Mouse (Mus musculus): ENCODE data around the gene Atp2b2.

The Atp2b2 gene

GRCm38 (mm10) chr6:113939442-113939841 lies 103.0 kb downstream of the Atp2b2 start:
- DNase-seq = no peak

DNA sequence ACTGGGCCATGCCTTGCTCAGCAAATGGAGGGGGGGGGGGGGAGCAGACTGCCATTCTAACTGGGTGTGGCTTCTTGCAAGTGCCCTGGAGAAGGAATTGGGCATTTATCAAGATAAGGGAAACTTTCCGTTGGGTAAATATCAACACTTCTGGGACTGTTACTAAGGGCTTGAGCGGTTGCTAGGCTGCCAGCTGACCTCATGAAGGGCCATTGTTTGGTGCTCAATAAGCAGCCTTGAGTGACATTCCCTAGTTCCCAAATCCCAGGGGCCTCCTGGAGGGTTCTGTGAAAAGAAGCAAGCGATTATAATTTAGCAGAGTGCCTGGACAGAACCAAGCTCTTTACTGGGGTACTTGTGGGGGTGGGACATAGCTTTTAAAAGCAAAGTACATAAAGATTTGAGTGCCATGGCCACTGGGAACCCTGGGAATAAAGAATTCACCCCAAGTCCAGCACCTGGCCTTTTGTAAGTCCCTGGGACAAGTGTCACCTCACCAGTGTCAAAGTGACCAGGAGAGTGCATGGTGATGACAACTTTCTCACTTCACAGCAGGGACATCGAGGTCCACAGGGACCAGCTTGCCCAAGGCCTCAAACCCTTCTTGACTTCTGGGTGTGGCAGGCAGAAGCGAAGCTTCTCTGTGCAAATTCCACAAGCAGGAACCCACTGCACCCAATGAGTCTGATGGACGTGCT lies 105.5 kb downstream of the Atp2b2 start:
- DNase-seq = no peak

- no peak for DNase-seq
Observed at GRCm38 (mm10) chr6:113936111-113936510, 106.3 kb downstream of the Atp2b2 start.

- DNase-seq = no peak
Observed at GRCm38 (mm10) chr6:113934692-113935091, 107.7 kb downstream of the Atp2b2 start.

DNA sequence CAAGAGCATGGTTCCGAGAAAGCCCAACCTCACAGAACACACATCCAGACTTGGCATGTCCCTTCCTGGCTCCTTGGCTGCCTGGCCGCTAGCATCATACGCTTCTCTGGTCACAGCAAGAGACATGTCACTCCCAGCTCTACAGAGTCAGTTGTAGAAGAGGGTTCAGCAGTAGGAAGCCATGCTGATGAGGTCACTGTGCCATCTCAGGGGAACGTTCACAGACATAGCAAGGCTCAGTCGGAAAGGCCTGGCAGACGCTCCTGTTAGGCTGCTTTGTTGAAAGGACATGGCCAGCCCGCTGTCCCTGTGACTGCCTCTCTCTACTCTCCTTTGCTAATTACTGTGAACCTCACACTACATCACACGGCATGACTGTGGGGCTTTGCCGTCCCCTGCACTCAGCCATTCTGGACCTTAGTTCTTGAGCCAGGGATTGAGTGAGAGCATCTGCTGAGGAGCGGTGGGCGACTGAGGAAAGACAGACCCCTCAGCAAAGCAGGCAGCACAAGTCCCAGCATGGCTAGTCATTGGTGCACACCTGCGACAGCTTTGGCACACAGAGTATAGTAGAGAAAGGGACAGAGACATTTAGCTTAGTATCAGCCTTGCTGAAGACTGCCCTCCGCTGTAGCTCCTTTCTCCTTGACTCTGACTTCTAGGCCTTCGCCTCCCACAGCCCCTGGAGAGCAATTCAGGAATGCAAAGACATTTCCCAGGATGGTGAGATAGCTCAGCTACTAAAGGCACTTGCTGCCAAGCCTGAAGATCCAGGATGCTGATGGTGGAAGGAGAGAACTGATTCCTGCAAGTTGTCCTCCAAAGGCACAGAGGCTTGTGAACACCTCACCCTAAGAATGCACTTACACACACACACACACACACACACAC lies 108.9 kb downstream of the Atp2b2 start:
- DNase-seq = no peak

DNA sequence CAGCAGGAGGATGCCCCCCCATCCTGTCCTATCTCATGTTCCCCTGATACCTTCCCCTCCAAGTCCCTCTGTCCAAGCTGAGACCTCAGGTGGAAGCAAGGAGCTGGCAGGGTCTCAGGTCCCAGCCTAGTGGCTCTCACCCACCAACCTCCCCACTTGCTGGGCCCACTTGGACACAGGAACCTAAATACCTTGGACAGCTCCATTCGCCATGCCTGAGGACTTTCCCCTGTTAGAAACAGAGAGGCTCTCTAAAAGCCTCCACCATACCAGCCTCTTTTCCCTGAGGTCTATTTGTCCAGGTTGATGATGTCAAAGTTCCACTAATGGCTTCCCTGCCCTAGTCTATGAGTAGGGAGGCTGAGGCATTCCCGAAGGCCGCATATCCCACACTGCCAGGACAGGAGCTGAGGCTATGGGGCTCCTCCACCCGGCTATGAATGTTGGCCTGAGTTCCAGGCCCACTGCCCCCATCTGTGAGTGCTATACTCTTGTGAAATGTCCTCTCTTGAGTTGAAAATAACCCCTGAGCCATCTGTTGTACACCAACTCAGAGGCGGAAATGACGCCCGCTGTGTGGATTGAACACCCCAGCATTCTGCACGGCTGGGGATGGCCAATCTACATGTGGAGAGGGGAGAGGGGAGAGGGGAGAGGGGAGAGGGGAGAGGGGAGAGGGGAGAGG lies 113.1 kb downstream of the Atp2b2 start:
- DNase-seq = no peak

DNA sequence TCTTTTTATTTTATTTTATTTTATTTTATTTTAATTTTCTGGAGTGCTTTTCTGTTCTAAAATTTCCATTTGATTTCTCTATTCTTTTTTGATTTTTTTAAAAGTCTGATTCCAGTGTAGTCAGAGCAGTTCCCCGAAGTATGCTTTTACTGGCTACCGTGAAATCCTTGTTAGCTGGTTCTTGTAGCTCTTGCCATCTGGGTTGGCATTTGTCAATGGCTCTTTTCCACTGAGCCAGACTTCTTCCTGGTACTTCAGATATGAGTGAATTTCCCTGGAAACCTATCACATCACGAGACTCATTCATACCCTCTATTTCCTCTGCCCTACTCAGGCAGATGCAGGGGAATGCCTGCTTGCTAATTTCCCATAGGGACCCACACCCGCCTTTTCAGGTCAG lies 119.2 kb downstream of the Atp2b2 start:
- no peak for DNase-seq

- DNase-seq = no peak
Observed at GRCm38 (mm10) chr6:113920466-113920865, 121.9 kb downstream of the Atp2b2 start.

DNA sequence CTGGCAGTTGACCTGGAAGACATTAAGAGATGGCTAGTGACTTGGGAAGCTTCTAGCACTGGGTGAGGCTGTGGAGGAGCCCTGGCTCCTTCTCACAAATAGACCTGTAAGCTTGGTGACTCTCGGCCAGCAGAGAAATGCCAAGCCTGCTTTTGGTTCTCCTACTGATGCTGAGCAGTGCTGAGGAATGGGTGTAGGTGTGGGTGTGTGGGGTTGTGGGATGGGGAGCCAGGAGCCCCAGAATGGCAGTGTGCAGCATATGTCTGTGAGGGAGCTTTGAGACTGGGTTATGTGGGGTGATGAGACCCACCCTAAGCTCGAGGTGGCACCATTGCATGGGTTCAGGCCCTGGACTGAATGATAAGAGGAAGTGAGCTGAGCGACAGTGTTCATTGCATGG lies 129.7 kb downstream of the Atp2b2 start:
- DNase-seq = no peak

GRCm38 (mm10) chr6:113911094-113911493 lies 131.3 kb downstream of the Atp2b2 start:
- DNase-seq = no peak

- DNase-seq = no peak
Observed at GRCm38 (mm10) chr6:113910411-113911055, 131.9 kb downstream of the Atp2b2 start.

- no peak for DNase-seq
Observed at GRCm38 (mm10) chr6:113909836-113910235, 132.6 kb downstream of the Atp2b2 start.

DNA sequence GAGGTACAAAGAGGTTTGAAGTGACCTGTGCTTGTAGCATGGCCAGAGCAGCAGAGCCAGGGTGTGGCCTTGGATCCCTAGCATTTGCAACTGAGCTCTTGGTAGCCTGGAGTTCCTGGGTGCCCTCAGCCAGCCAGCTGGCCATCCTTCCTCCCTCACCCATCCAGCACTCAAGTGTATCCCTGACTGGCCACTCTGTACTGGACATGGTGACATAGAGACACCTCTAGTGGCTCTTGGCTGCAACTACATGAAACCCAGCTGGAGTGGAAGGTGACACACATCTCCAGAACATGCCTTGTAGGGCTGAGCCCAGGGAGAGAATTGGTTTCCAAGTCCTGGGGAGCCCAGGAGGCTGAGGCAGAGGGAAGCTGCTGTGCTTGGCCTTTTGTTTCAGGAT lies 134.3 kb downstream of the Atp2b2 start:
- DNase-seq = no peak

- DNase-seq = no peak
Observed at GRCm38 (mm10) chr6:113904406-113904805, 138.0 kb downstream of the Atp2b2 start.

DNA sequence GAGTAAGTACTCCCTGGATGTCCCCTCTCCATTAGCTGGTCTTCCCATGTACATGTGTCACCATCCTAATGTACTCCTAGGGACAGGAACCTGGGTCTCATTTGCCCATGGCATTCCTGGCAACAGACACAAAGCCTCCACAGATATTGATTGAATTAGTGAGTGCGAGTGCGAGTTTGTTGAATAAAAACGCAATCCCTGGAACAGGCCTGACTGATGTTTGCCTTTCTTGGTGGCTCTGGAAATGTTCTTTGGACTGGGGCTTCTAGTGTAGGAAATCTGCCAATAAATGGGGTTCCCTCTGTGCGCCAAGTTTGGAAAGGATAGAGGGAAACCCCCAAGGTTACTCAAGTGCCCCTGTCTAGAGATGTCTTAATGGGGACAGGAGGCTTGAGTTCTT lies 146.4 kb downstream of the Atp2b2 start:
- no peak for DNase-seq

GRCm38 (mm10) chr6:113894008-113894407 lies 148.4 kb downstream of the Atp2b2 start:
- no peak for DNase-seq

DNA sequence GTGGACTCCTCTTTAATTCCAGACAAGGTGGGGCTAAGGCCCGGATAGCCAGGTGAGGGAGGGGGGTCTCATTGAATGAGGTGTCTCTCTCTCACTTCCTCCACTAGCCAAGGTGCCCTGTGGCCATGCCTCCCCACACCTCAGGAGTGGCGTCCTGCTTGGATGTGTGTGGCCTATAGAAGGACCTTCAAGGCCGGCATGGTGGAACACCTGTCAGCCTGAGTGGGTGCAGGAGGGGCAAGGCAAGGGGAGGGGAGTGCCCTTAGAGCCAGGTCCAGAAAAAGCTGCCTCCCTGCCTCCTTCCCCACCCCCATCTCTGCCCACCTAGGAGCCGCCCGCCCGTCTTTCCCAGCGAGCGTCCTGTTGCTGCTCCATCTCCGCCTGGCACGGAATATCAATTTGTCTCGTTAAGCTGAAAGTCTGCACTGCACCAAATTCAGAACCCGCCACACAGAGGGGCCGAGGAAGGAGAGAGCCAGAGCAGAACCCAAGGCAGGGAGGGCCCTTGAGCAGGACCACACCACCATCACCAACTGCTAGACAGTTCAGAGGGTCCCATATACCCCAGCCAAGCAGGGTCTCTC lies 150.2 kb downstream of the Atp2b2 start:
- DNase-seq = no peak

- DNase-seq = no peak
Observed at GRCm38 (mm10) chr6:113891225-113891967, 151.0 kb downstream of the Atp2b2 start.

DNA sequence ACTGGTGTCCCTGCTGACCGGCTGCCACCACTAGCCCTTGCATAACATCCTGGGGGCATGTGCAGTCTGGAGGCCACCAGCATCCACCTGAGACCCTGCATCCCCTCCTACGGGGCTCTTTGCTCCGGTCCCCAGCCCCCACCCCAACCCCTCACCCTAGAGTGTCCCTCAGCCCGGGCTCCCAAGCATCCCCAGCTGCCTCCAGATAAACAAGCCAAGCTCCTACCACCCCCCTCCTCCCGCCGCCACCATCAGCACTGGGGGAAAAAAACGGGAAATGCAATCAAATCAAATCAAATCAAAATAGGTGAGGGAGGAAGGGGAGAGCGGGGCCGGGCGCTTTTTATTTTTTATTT lies 151.6 kb downstream of the Atp2b2 start:
- no peak for DNase-seq

DNA sequence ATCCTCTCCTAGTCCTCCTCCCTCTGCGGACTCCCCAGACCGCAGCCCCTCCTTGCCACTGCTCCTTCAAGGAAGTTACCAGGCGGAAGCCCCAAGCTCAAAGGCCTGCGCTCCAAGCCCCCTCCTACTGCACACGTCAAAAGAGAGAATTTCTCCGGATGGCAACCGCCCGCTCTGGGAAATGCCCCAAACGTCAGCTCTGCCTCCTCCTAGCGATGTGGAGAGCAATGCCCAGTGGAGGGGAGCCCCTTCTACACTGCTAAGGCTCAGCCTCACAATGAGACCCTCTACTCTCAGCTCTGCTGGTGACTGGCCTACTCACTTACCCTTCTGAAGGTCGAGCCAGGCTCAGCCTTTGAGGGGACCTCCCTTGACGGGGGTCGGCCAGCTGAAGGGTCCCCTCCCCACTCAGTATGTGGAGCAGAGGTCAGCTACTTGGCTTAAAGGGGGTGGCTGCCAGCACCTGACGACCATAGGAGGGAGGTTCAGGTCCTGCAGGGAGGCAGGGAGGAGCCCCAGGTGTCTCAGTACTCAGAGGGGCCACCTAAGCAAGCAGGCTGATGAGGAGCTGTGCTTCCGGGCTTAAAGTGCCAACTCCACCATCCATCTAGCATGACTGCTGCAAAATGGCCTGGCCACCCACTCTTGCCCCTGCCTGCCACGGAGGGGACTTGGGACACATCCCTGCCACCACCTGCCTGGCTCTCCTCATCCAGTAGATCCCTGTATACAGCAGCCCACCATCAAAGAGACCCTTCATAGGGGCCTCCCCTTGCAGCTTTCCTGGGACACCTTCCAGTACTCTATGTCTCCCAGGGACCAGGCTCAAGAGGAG lies 152.2 kb downstream of the Atp2b2 start:
- DNase-seq = no peak

DNA sequence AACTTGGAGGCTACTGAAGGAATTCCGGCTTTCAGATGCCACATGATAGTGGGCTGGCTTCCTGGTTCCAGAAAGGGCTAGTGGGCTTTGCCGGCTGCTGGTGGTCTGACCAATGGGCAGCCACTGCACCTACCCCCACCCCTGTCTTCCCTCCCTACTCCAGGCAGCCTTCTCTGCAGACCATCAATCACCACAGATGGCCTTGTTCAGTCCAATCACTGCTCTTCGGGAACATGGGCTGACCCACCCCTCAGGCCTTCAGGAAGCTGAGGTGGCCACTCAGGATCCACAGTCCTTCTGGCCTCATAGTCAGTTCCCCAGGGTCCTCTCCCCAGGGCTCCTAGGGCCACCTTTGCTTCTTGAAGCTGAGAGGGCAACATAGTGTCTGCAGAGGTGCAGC lies 153.2 kb downstream of the Atp2b2 start:
- no peak for DNase-seq
